Mouse (Mus musculus) midbrain, embryonic 16.5 days (tissue): ENCODE results near the gene Olfr639. TPM values are rescaled to one million over a fixed set of nuclear protein-coding genes. Genes with fewer than 3 reads are reported as not detected.
"Not testable (repeated sequence)": the region's sequence is repeated elsewhere in the genome, so short reads cannot be mapped to it uniquely, and the experiment has no call there.

ENCODE experiments used
- ATAC-seq: fragments of 200-750 bp; cut with Nextera tagmentation; 2 replicates; pipeline ENCODE4 v1.8.0; 2017; ENCODE audit warnings: moderate TSS enrichment
- H3K27ac ChIP-seq: fragments of 300-500 bp; sonication (generic); 2 replicates; pipeline ENCODE4 v1.5.1; 2014; ENCODE audit warnings: mild to moderate bottlenecking, low read length, mixed read lengths
- H3K27me3 ChIP-seq: fragments of 300-500 bp; sonication (generic); 2 replicates; pipeline ENCODE4 v1.6.1; 2014; ENCODE audit warnings: low read depth, low read length, mixed read lengths; ENCODE audit not compliant: control insufficient read depth, insufficient read depth
- H3K36me3 ChIP-seq: fragments of 300-500 bp; sonication (generic); 2 replicates; pipeline ENCODE4 v1.6.1; 2014; ENCODE audit warnings: mild to moderate bottlenecking, low read length, moderate library complexity, mixed read lengths; ENCODE audit not compliant: control insufficient read depth, insufficient read depth
- H3K4me1 ChIP-seq: fragments of 300-500 bp; sonication (generic); 2 replicates; pipeline ENCODE4 v1.6.1; 2014; ENCODE audit warnings: mild to moderate bottlenecking, low read length, mixed read lengths; ENCODE audit not compliant: control insufficient read depth, insufficient read depth
- H3K4me2 ChIP-seq: fragments of 300-500 bp; sonication (generic); 2 replicates; pipeline ENCODE4 v1.6.1; 2014; ENCODE audit warnings: mild to moderate bottlenecking, low read length, mixed read lengths
- H3K4me3 ChIP-seq: fragments of 300-500 bp; sonication (generic); 2 replicates; pipeline ENCODE4 v1.5.1; 2014; ENCODE audit warnings: low read depth, mild to moderate bottlenecking, low read length, moderate library complexity, mixed read lengths
- H3K9ac ChIP-seq: fragments of 300-500 bp; sonication (generic); 2 replicates; pipeline ENCODE4 v1.6.1; 2014; ENCODE audit warnings: low read depth, low read length, mixed read lengths
- H3K9me3 ChIP-seq: fragments of 300-500 bp; sonication (generic); replicated peaks from 2 replicates; pipeline ENCODE4 v1.6.1; 2014; ENCODE audit warnings: mild to moderate bottlenecking, low read length, mixed read lengths; ENCODE audit not compliant: control insufficient read depth, poor library complexity, severe bottlenecking
- WGBS: fragments of 180-500 bp; shearing (Covaris S2); extraction: QIAGEN DNeasy Blood & Tissue Kit; methylation state at CpG from one replicate; pipeline ENCODE4 v1.1.7; 2014; 5-methylcytosine and 5-hydroxymethylcytosine counted together
- polyA plus RNA-seq: library from polyadenylated mRNA; unstranded; fragments of >200 nt; fragmentation: Nextera tagmentation; extraction: Ambion mirVana; gene quantifications from 2 replicates; pipeline ENCODE4 v1.2.1, GENCODE M21; 2015

Olfr639 gene
- polyA plus RNA-seq, 1 experiment from 2014 or later, result 0.04 TPM

DNA sequence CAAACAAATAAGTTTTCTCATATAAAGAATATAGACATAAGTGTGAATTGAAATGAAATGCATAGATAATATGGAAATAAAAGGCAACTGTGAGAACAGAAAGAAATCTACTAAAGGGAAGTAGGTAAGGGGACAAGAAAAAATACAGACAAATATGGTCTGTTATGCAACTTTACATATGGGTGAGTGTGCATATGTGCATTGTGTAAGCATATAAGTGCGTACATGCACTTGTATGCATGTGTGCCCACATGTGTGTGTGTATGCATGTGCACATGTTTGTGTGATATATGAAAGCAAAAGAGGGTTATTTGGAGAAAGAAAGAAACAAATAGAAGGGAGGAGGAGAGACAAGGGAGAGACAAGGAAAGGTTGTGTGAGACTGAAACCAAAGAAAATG is 1.9 kb upstream of the Olfr639 start:
- ATAC-seq, result no peak
- Histone ChIP-seq H3K4me2 (no peak overlapping the region), H3K27me3 (no peaks in the 10 kb centered on the region), H3K9ac (no peak overlapping the region), H3K4me3 (no peak overlapping the region), H3K36me3 (no peaks in the 10 kb centered on the region), H3K4me1 (no peaks in the 10 kb centered on the region), H3K27ac (no peak overlapping the region), H3K9me3 (no peaks in the 10 kb centered on the region)
- 88% methylated on average over 1 of the region's 1 CpGs for WGBS

- H3K27me3 ChIP-seq, result no peaks in the 10 kb centered on the region
- no peak overlapping the region for H3K4me2 ChIP-seq
- H3K36me3 ChIP-seq, result no peaks in the 10 kb centered on the region
- H3K9ac ChIP-seq, result no peak overlapping the region
- H3K4me1 ChIP-seq, result no peaks in the 10 kb centered on the region
- no peak overlapping the region for H3K4me3 ChIP-seq
- H3K27ac ChIP-seq, result no peak overlapping the region
- no peak for ATAC-seq
- H3K9me3 ChIP-seq, result no peaks in the 10 kb centered on the region
Observed at GRCm38 (mm10) chr7:103999124-103999523, 18.0 kb downstream of the Olfr639 start.

GRCm38 (mm10) chr7:103998446-103998845 is 18.7 kb downstream of the Olfr639 start, which contains the start of gene Olfr638:
TSS of gene Olfr638 (plus strand) at chr7:103998746.
- no peak for ATAC-seq
- Histone ChIP-seq H3K4me3 (no peak within 1 kb of the TSS), H3K27me3 (no peaks in the 10 kb centered on the region), H3K27ac (no peak within 1 kb of the TSS), H3K36me3 (no peaks in the 10 kb centered on the region), H3K4me2 (no peak within 1 kb of the TSS), H3K9me3 (no peaks in the 10 kb centered on the region), H3K4me1 (no peaks in the 10 kb centered on the region), H3K9ac (no peak within 1 kb of the TSS)

DNA sequence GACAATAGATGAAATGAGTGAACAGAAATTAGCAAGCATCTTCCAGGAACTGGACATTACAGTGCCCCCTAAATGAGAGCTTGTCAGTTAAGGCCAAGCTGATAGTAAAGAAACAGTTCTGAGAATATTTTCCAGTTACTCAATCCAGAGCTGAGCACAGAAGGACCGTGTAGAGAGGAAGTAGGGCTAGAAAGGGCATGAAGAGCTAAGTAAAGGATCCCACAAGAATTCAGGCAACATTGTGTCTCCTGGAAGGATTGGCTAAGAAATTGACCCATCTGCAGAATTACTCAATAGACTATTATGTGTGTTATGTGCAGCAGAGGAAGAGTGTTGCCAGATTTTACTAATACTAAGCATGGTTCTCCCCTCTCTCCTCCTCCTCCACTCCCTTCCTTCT is 45.3 kb downstream of the Olfr639 start:
- no peak for ATAC-seq
- WGBS, result 71% methylated on average over 1 of the region's 1 CpGs
- Histone ChIP-seq H3K4me2 (no peak overlapping the region), H3K4me1 (no peaks in the 10 kb centered on the region), H3K36me3 (no peaks in the 10 kb centered on the region), H3K9ac (no peak overlapping the region), H3K4me3 (no peak overlapping the region), H3K27me3 (no peaks in the 10 kb centered on the region), H3K9me3 (no peaks in the 10 kb centered on the region), H3K27ac (no peak overlapping the region)

- H3K27me3 ChIP-seq, result no peaks in the 10 kb centered on the region
- ATAC-seq, result no peak
- no peaks in the 10 kb centered on the region for H3K9me3 ChIP-seq
- no peaks in the 10 kb centered on the region for H3K4me1 ChIP-seq
- no peak within 1 kb of the TSS for H3K4me3 ChIP-seq
- no peaks in the 10 kb centered on the region for H3K36me3 ChIP-seq
- no peak within 1 kb of the TSS for H3K27ac ChIP-seq
- 63% methylated on average over 1 of the region's 1 CpGs for WGBS
- H3K9ac ChIP-seq, result no peak within 1 kb of the TSS
- H3K4me2 ChIP-seq, result no peak within 1 kb of the TSS
Observed at GRCm38 (mm10) chr7:103970852-103971251, 46.3 kb downstream of the Olfr639 start, which contains the start of gene Olfr635. TSS of gene Olfr635 (plus strand) at chr7:103971152.

DNA sequence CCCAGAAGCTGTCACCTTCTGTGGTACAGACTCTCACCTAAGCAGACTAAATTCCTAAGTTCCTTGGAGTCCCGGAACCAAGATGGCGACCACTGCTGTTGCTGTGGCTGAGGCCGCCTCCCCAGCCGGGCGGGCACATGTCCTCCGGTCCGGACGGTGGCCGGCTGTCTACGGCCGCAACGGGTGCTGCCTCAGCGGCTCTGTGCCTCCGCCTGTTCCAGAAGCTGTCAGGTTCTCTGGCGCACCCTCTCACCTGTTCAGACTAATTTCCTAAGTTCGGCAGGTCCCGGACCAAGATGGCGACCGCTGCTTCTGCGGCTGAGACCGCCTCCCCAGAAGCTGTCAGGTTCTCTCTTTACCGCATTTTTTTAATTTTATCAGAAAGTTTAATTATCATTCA is 50.2 kb downstream of the Olfr639 start:
- not testable (repeated sequence) for H3K9me3 ChIP-seq, H3K36me3 ChIP-seq, ATAC-seq, H3K27me3 ChIP-seq, H3K4me1 ChIP-seq, H3K4me2 ChIP-seq, H3K4me3 ChIP-seq, H3K27ac ChIP-seq, H3K9ac ChIP-seq
- WGBS, result 97% methylated on average over 22 of the region's 22 CpGs

Other genes with a start within 250 kb of the Olfr639 start
- gene Olfr69, start 245.7 kb downstream of the Olfr639 start, polyA plus RNA-seq, result not detected in 2 replicates
- gene Olfr68, start 237.6 kb downstream of the Olfr639 start, polyA plus RNA-seq, result not detected in 2 replicates
- gene Olfr67, start 225.5 kb downstream of the Olfr639 start, polyA plus RNA-seq, result not detected in 2 replicates
- gene Hbb-bt, start 203.3 kb downstream of the Olfr639 start, polyA plus RNA-seq, result 1,229 and 1,369 TPM in 2 replicates
- gene Hbb-bs, start 189.2 kb downstream of the Olfr639 start, polyA plus RNA-seq, result 4,227 and 4,621 TPM in 2 replicates
- not detected in 2 replicates for gene Hbb-bh2, start 176.8 kb downstream of the Olfr639 start, polyA plus RNA-seq
- gene Hbb-bh1, start 174.1 kb downstream of the Olfr639 start, polyA plus RNA-seq, result not detected in 2 replicates
- 6.2 and 23.2 TPM in 2 replicates for gene Hbb-y, start 164.1 kb downstream of the Olfr639 start, polyA plus RNA-seq
- not detected in 2 replicates for gene Olfr66, start 131.1 kb downstream of the Olfr639 start, polyA plus RNA-seq
- gene Olfr64, start 122.8 kb downstream of the Olfr639 start, polyA plus RNA-seq, result not detected in 2 replicates
- not detected in 2 replicates for gene Olfr65, start 113.8 kb downstream of the Olfr639 start, polyA plus RNA-seq
- not detected in 2 replicates for gene Olfr631, start 88.5 kb downstream of the Olfr639 start, polyA plus RNA-seq
- gene Olfr632, start 83.0 kb downstream of the Olfr639 start, polyA plus RNA-seq, result not detected in 2 replicates
- gene Olfr633, start 72.9 kb downstream of the Olfr639 start, polyA plus RNA-seq, result not detected in 2 replicates
- 0.03 TPM in 1 of 2 replicates, not detected in the other for gene Olfr635, start 46.2 kb downstream of the Olfr639 start, polyA plus RNA-seq
- gene Olfr638, start 18.6 kb downstream of the Olfr639 start, polyA plus RNA-seq, result not detected in 2 replicates
- not detected in 2 replicates for gene Olfr640, start 8.3 kb upstream of the Olfr639 start, polyA plus RNA-seq
- not detected in 2 replicates for gene Olfr641, start 18.1 kb upstream of the Olfr639 start, polyA plus RNA-seq
- not detected in 2 replicates for gene Olfr642, start 35.4 kb upstream of the Olfr639 start, polyA plus RNA-seq
- gene 4930516K23Rik, start 44.1 kb upstream of the Olfr639 start, polyA plus RNA-seq, result not detected in 2 replicates
- gene Olfr644, start 54.6 kb upstream of the Olfr639 start, polyA plus RNA-seq, result not detected in 2 replicates
- gene Olfr645, start 68.2 kb upstream of the Olfr639 start, polyA plus RNA-seq, result not detected in 2 replicates
- not detected in 2 replicates for gene Olfr646, start 87.6 kb upstream of the Olfr639 start, polyA plus RNA-seq
- not detected in 2 replicates for gene Ubqln5, start 112.5 kb upstream of the Olfr639 start, polyA plus RNA-seq
- not detected in 2 replicates for gene Olfr643, start 120.1 kb upstream of the Olfr639 start, polyA plus RNA-seq
- gene Ubqln3, start 126.0 kb upstream of the Olfr639 start, polyA plus RNA-seq, result not detected in 2 replicates
- not detected in 2 replicates for gene Ubqlnl, start 133.3 kb upstream of the Olfr639 start, polyA plus RNA-seq
- not detected in 2 replicates for gene Olfm5, start 147.5 kb upstream of the Olfr639 start, polyA plus RNA-seq
- 0.66 and 0.67 TPM in 2 replicates for gene Olfr648, start 166.1 kb upstream of the Olfr639 start, polyA plus RNA-seq
- not detected in 2 replicates for gene Olfr649, start 178.7 kb upstream of the Olfr639 start, polyA plus RNA-seq
- 0.35 and 0.46 TPM in 2 replicates for gene Trim6, start 201.5 kb upstream of the Olfr639 start, polyA plus RNA-seq
- gene Trim34a, start 227.2 kb upstream of the Olfr639 start, polyA plus RNA-seq, result 0.76 and 0.89 TPM in 2 replicates